Mouse (Mus musculus) heart, embryonic 14.5 days (tissue): ENCODE data around the gene Gm5039. TPM values are rescaled to one million over a fixed set of nuclear protein-coding genes. Genes with fewer than 3 reads are reported as not detected.

Experiments used
- polyA plus RNA-seq: library from polyadenylated mRNA; unstranded; fragments of >200 nt; fragmentation: Nextera tagmentation; extraction: Ambion mirVana; gene quantifications from 2 replicates; pipeline ENCODE4 v1.2.1, GENCODE M21; 2014

Gm5039 gene
- polyA plus RNA-seq, 1 experiment from 2014 or later, result not detected

Other genes with a start within 250 kb of the Gm5039 start
- gene Gm16368, start 240.3 kb downstream of the Gm5039 start, polyA plus RNA-seq, result not detected in 2 replicates
- gene Gm10436, start 141.9 kb downstream of the Gm5039 start, polyA plus RNA-seq, result not detected in 2 replicates
- gene Gm8332, start 73.9 kb downstream of the Gm5039 start, polyA plus RNA-seq, result not detected in 2 replicates
- gene Gm5662, start 49.5 kb downstream of the Gm5039 start, polyA plus RNA-seq, result not detected in 2 replicates
- 12.9 and 13.8 TPM in 2 replicates for gene Adck1, start 36.5 kb upstream of the Gm5039 start, polyA plus RNA-seq